Mouse (Mus musculus) left cerebral cortex, adult 11 months (tissue): Measurements from ENCODE around the gene Gm26661.

Source experiments
- DNase-seq: peaks from one replicate; pipeline ENCODE4 v3.0.0; 2022; ENCODE audit warnings: low spot score

Gene Gm26661

DNA sequence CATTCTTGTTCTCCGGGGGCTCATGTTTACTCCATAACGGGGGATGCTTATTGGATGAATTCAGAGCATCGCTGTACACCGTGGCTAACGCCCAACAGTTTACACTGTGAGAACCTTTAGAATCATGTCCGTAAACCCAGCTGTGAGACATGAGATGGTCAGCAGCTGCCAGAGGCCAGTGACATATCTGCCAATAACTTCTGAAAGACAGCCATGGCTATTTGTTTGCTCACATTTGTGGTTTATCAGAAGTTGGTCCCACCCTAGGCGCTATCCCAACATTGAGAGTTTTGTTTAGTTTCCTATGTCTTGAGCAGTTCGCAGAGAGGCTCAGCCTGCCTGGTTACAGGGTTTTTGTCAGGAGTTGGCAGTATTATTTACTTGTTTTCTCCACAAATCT is 30.0 kb downstream of the Gm26661 start:
- DNase-seq: no peak

DNA sequence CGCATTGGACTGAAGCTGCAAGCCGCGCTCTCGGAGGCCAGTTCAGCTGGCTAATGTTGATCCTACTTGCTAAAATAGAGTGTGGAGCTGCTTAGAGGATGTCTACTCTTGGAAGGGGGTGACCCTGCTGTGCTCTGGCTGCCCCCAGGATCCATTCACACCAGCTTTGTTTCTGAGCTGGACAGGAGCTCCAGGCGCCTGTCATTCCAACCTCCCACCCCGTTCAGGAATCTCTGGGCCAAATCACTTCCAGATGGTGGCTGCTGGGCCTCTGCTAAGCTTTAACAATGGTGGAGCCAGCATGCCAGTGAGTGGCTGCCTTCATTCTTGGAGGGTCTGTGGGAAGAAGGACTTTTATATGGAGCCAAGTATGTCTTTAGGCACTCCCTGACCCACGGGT is 31.3 kb downstream of the Gm26661 start:
- no peak for DNase-seq

GRCm38 (mm10) chr14:7824651-7825268 is 33.4 kb downstream of the Gm26661 start:
- DNase-seq: no peak

DNA sequence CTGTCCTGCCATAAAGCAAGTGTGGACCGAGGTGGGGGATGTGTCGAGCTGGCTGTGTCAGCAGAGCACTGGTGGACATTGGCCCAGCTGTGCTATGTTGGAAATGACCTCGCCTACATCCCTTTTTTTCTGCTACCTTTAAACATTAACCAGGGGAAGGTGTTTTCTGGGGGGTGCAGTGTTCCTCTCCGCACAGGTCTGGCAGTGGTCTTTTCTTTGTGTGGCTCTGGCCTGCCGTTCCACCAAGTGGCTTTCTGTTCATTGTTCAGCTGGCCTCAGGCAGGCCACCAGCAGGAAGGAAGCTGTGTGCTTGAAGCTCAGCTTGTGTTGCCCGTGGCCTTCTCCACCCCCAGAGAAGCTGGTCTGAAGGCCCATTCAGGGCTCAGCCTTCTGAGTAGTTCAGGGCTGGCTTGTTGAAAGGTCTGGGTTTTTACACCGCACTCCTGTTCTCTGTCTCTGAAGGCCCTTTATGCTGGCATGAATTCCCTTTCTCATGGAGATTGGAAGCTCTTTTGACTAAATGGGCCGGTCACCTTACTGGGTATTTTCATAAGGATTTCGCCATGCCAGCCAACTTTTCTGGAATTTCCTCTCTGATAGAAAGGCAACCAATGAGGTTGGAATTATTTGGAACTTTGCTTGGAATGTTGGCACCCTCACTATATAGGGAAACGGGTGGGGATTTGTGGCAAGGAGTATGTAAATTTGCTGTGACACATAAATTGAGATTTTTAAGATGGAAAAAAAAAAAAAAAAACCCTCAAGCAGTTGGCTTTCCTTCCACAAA is 35.0 kb downstream of the Gm26661 start:
- DNase-seq: no peak

- no peak for DNase-seq
These were observed 37.8 kb downstream of the Gm26661 start for GRCm38 (mm10) chr14:7829181-7829580.

GRCm38 (mm10) chr14:7831770-7832439 is 40.5 kb downstream of the Gm26661 start:
- no peak for DNase-seq

DNA sequence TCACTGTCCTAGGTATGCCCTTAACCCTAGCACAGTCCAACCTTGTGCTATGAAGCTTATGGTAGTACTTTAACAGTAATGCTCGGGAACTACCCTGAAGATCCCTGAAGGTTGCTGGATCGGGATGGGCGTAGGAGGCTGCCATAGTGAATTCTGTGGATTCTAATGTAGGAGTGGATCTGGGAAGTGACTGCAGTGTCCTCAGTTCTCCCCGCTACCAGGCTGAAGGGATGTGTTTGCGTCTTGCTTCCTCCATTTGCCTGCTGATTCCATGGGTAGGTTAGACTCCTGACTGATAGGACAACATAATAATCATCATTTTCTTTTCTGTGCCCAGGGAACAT is 41.0 kb downstream of the Gm26661 start:
- no peak for DNase-seq

GRCm38 (mm10) chr14:7833458-7833857 is 42.1 kb downstream of the Gm26661 start:
- DNase-seq: no peak

DNA sequence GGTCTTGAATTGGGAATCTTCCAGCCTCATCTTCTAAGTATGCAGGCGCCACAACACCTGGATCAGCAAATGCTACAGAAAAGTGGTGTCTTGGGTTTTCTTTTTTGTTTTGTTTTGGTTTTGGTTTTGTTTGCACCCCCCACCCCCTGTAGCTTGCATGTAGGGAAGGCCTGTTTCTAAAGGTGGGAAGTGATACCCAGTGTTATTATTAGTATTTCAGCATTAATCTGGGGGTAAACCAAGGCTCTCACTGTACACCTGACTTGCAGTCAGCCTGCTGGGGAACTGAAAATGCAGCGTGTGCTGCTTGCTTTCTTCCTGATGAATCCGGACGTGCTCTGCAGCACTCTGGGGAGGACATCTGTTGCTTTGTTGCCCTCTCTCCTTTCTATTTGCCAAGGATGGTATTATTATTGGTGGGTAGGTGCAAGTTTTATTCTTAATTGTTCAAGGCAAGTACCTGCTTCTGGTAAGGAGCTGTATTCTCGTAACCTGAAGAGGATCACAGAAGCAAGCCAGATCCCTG is 47.2 kb downstream of the Gm26661 start:
- DNase-seq: no peak

GRCm38 (mm10) chr14:7839950-7840514 is 48.6 kb downstream of the Gm26661 start:
- DNase-seq: no peak
